In the genomic region with DNA sequence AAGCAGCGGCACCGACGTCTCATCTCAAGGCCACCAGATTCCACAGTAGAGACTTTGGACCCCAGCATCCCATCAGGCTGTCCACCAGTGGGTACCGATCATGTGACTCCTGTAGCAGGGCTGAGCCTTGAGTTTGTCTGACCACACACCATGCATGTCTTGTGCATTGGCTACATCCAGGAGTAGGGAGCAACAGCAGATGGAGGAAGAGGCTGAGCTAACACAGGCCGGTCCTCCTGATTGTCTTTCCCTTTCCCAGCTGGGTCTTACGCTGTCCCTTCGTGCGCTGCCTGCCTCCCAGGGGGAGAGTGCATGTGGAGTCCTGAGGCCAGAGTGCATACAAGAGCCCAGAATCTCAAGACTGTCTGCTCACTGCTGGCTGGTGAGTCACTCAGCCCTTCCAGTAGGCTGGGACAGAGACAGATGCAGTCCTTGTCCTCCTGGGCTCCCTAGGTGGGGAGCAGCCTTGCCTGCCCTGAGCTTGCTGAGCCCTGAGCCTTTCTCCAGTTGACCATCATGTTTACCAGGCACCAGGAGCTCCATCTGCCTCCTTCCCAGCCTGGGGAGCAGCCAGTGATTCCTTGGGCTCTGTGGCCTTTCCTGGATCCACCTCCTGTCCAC, we compare ENCODE assay signal across 15 mouse cellular contexts.
DNase-seq lines count a peak whose midpoint lies in the region; ATAC-seq and TF ChIP-seq lines count a peak whose summit lies in the region.
"Had no signal": no experiment of that assay in that cellular context is flagged by ENCODE, and none has a peak within 500 bp of the region (broad histone marks: within the 10 kb centered on the region; RNA-seq: fewer than 3 reads in every experiment).

No protein-coding gene starts in this region.

- H3K4me3 ChIP-seq in gastrocnemius, adult 2 months, result no peak overlapping the region
- H3K4me3 ChIP-seq in kidney, postnatal 0 days (replicated peaks; ENCODE audit: low read depth, low read length), result no peak overlapping the region
- H3K4me3 ChIP-seq in kidney, embryonic 15.5 days (replicated peaks), result no peak overlapping the region
- no peak overlapping the region for H3K4me3 ChIP-seq in hindbrain, embryonic 10.5 days
- H3K4me3 ChIP-seq: erythroblast, embryonic 14.5 days; intestine, embryonic 15.5 days; midbrain, embryonic 15.5 days; neural tube, embryonic 15.5 days had no signal

- WGBS in kidney, postnatal 0 days, result 92% methylated on average over 8 of the region's 8 CpGs
- WGBS in kidney, embryonic 15.5 days, result 94% methylated on average over 8 of the region's 8 CpGs
- 94% methylated on average over 8 of the region's 8 CpGs for WGBS in hindbrain, embryonic 10.5 days

- peak; percentile 12 for DNase-seq in gastrocnemius, adult 2 months
- no peak for DNase-seq in gastrocnemius, postnatal 25 days
- DNase-seq in kidney, postnatal 0 days (ENCODE audit: low spot score), result no peak
- peak; percentile 20 for DNase-seq in adrenal gland, postnatal 25 days
- peak; percentile 57 for DNase-seq in kidney, postnatal 36 days
- no peak for DNase-seq in hindbrain, embryonic 10.5 days (ENCODE audit: low spot score)
- DNase-seq: gastrocnemius, postnatal 10 days; lung, postnatal 10 days; right cerebral cortex, postnatal 25 days had no signal

- peak; percentile 37; the same call in 1 of the 2 replicates for ATAC-seq in kidney, postnatal 0 days (replicated peaks; ENCODE audit: low FRiP score, low read depth)
- no peak for ATAC-seq in kidney, embryonic 15.5 days (replicated peaks; ENCODE audit: low FRiP score)
- ATAC-seq: midbrain, embryonic 15.5 days had no signal

- no peak overlapping the region for H3K27ac ChIP-seq in gastrocnemius, adult 2 months
- no peak overlapping the region for H3K27ac ChIP-seq in kidney, postnatal 0 days
- no peak overlapping the region for H3K27ac ChIP-seq in kidney, embryonic 15.5 days
- H3K27ac ChIP-seq in hindbrain, embryonic 10.5 days, result no peak overlapping the region
- H3K27ac ChIP-seq: intestine, embryonic 15.5 days; midbrain, embryonic 15.5 days; neural tube, embryonic 15.5 days had no signal

- peaks cover 15% of the 10 kb centered on the region; the same call in 1 of the 2 replicates for H3K4me1 ChIP-seq in kidney, postnatal 0 days (replicated peaks; ENCODE audit: insufficient read depth, low read length)
- H3K4me1 ChIP-seq in kidney, embryonic 15.5 days, result peaks cover 28% of the 10 kb centered on the region
- H3K4me1 ChIP-seq in hindbrain, embryonic 10.5 days (replicated peaks), result no peaks in the 10 kb centered on the region; the same call in 1 of the 2 replicates

- intact Hi-C loops in gastrocnemius, adult 2 months (cut with DNase I), result no loop called here

- H3K9ac ChIP-seq in kidney, postnatal 0 days (ENCODE audit: low read depth, low read length), result no peak overlapping the region
- no peak overlapping the region for H3K9ac ChIP-seq in kidney, embryonic 15.5 days
- H3K9ac ChIP-seq: intestine, embryonic 15.5 days; midbrain, embryonic 15.5 days; neural tube, embryonic 15.5 days had no signal

- no peak overlapping the region for H3K4me2 ChIP-seq in kidney, postnatal 0 days (ENCODE audit: low read length)
- no peak overlapping the region for H3K4me2 ChIP-seq in kidney, embryonic 15.5 days
- H3K4me2 ChIP-seq: intestine, embryonic 15.5 days; midbrain, embryonic 15.5 days; neural tube, embryonic 15.5 days had no signal

- TF ChIP-seq CTCF in gastrocnemius, adult 2 months (IDR thresholded peaks at IDR 0.05), result no peak
- no peak for TF ChIP-seq CTCF in kidney, postnatal 0 days (IDR thresholded peaks at IDR 0.05; ENCODE audit: low read depth)

- no peaks in the 10 kb centered on the region for H3K9me3 ChIP-seq in kidney, postnatal 0 days (replicated peaks; ENCODE audit: low read length)
- no peaks in the 10 kb centered on the region for H3K9me3 ChIP-seq in kidney, embryonic 15.5 days (replicated peaks)
- no peaks in the 10 kb centered on the region for H3K9me3 ChIP-seq in hindbrain, embryonic 10.5 days
- H3K9me3 ChIP-seq: G1E; intestine, embryonic 15.5 days; midbrain, embryonic 15.5 days; neural tube, embryonic 15.5 days had no signal

- H3K36me3 ChIP-seq in kidney, postnatal 0 days (ENCODE audit: insufficient read depth, low read length), result no peaks in the 10 kb centered on the region
- H3K36me3 ChIP-seq in kidney, embryonic 15.5 days, result peaks cover 4% of the 10 kb centered on the region; the same call in 1 of the 2 replicates
- peaks cover 17% of the 10 kb centered on the region for H3K36me3 ChIP-seq in hindbrain, embryonic 10.5 days
- H3K36me3 ChIP-seq: G1E; intestine, embryonic 15.5 days; midbrain, embryonic 15.5 days had no signal

- H3K27me3 ChIP-seq in kidney, postnatal 0 days (ENCODE audit: insufficient read depth, low read length), result no peaks in the 10 kb centered on the region
- no peaks in the 10 kb centered on the region for H3K27me3 ChIP-seq in kidney, embryonic 15.5 days
- no peaks in the 10 kb centered on the region for H3K27me3 ChIP-seq in hindbrain, embryonic 10.5 days (ENCODE audit: insufficient read depth, poor library complexity, severe bottlenecking)
- H3K27me3 ChIP-seq: intestine, embryonic 15.5 days; midbrain, embryonic 15.5 days; neural tube, embryonic 15.5 days had no signal

Comparison
In these comparisons a context has a peak if more than half of its experiments do, and no peak if none do; other contexts are left out.
1. DNase-seq: peak in gastrocnemius, adult 2 months (single experiment), adrenal gland, postnatal 25 days (single experiment) and kidney, postnatal 36 days (2 of 2); none in gastrocnemius, postnatal 25 days (single experiment), kidney, postnatal 0 days (single experiment) and hindbrain, embryonic 10.5 days (single experiment).